Mouse (Mus musculus): ENCODE measurements around the gene Robo1.

Robo1 gene

GRCm38 (mm10) chr16:72937183-72937582, 629.1 kb downstream of the Robo1 start:
- DNase-seq (ENCODE audit: low spot score), result no peak

GRCm38 (mm10) chr16:72939862-72940261, 631.8 kb downstream of the Robo1 start:
- DNase-seq (ENCODE audit: low spot score), result no peak

GRCm38 (mm10) chr16:72940786-72941185, 632.7 kb downstream of the Robo1 start:
- DNase-seq (ENCODE audit: low spot score), result no peak

GRCm38 (mm10) chr16:72944403-72944802, 636.3 kb downstream of the Robo1 start:
- DNase-seq (ENCODE audit: low spot score), result no peak

GRCm38 (mm10) chr16:72951969-72952368, 643.9 kb downstream of the Robo1 start:
- no peak for DNase-seq (ENCODE audit: low spot score)

GRCm38 (mm10) chr16:72959018-72959702, 651.1 kb downstream of the Robo1 start:
- DNase-seq (ENCODE audit: low spot score), result no peak

- no peak for DNase-seq (ENCODE audit: low spot score)
Observed at GRCm38 (mm10) chr16:72959823-72960222, 651.7 kb downstream of the Robo1 start.

- DNase-seq (ENCODE audit: low spot score), result no peak
Observed at GRCm38 (mm10) chr16:72963782-72964181, 655.7 kb downstream of the Robo1 start.

GRCm38 (mm10) chr16:72967509-72967908, 659.4 kb downstream of the Robo1 start:
- no peak for DNase-seq (ENCODE audit: low spot score)

- no peak for DNase-seq (ENCODE audit: low spot score)
Observed at GRCm38 (mm10) chr16:72969990-72970389, 661.9 kb downstream of the Robo1 start.

- no peak for DNase-seq (ENCODE audit: low spot score)
Observed at GRCm38 (mm10) chr16:72973685-72974084, 665.6 kb downstream of the Robo1 start.

- no peak for DNase-seq (ENCODE audit: low spot score)
Observed at GRCm38 (mm10) chr16:72974681-72975080, 666.6 kb downstream of the Robo1 start.

GRCm38 (mm10) chr16:72976849-72977576, 668.9 kb downstream of the Robo1 start:
- DNase-seq (ENCODE audit: low spot score), result no peak

- no peak for DNase-seq (ENCODE audit: low spot score)
Observed at GRCm38 (mm10) chr16:72979407-72980219, 671.5 kb downstream of the Robo1 start.

GRCm38 (mm10) chr16:72990376-72991167, 682.5 kb downstream of the Robo1 start:
- DNase-seq (ENCODE audit: low spot score), result no peak

- DNase-seq (ENCODE audit: low spot score), result no peak
Observed at GRCm38 (mm10) chr16:72993189-72993588, 685.1 kb downstream of the Robo1 start.

- no peak for DNase-seq (ENCODE audit: low spot score)
Observed at GRCm38 (mm10) chr16:72993594-72993993, 685.5 kb downstream of the Robo1 start.

GRCm38 (mm10) chr16:72995251-72995954, 687.3 kb downstream of the Robo1 start:
- no peak for DNase-seq (ENCODE audit: low spot score)

- no peak for DNase-seq (ENCODE audit: low spot score)
Observed at GRCm38 (mm10) chr16:72995955-72996535, 687.9 kb downstream of the Robo1 start.

GRCm38 (mm10) chr16:72998677-72999076, 690.6 kb downstream of the Robo1 start:
- no peak for DNase-seq (ENCODE audit: low spot score)

- DNase-seq (ENCODE audit: low spot score), result no peak
Observed at GRCm38 (mm10) chr16:73002685-73003084, 694.6 kb downstream of the Robo1 start.

Measured in T-cell, adult 2 months (primary cell).